Mouse (Mus musculus) adrenal gland, postnatal 36 days (tissue): ENCODE measurements around the gene Mzf1. TPM values are rescaled to one million over a fixed set of nuclear protein-coding genes. Genes with fewer than 3 reads are reported as not detected.

Experiments used
- DNase-seq, 2 experiments: peaks; one replicate each; pipeline ENCODE4 v3.0.0; 2021; ENCODE audit warnings: mixed read lengths in 1 of 2
- total RNA-seq, 2 experiments: library from RNA; stranded (reverse); gene quantifications; 2 replicates each; pipeline ENCODE4 v1.2.3; 2021

The Mzf1 gene
- total RNA-seq, 2 experiments from 2014 or later: 1.8 to 2.9 TPM

GRCm38 (mm10) chr7:13034148-13034977 lies 20.2 kb downstream of the Mzf1 start, which contains the start of gene Chmp2a:
Gene Chmp2a (minus strand): TSS chr7:13034807.
- DNase-seq: peak; percentile 97 to 98

GRCm38 (mm10) chr7:13033451-13034147 lies 21.0 kb downstream of the Mzf1 start:
- DNase-seq: no peak

- no peak for DNase-seq
These were observed 22.0 kb downstream of the Mzf1 start for GRCm38 (mm10) chr7:13032541-13032940.

- no peak for DNase-seq
These were observed 22.6 kb downstream of the Mzf1 start for GRCm38 (mm10) chr7:13031983-13032382.

- DNase-seq: no peak
These were observed 23.5 kb downstream of the Mzf1 start for GRCm38 (mm10) chr7:13031069-13031468.

- no peak for DNase-seq
These were observed 25.6 kb downstream of the Mzf1 start for GRCm38 (mm10) chr7:13028986-13029385.

- DNase-seq: no peak
These were observed 29.0 kb downstream of the Mzf1 start for GRCm38 (mm10) chr7:13025511-13026112.

- peak; percentile 79 to 89 for DNase-seq
These were observed 29.8 kb downstream of the Mzf1 start for GRCm38 (mm10) chr7:13024805-13025204.

- DNase-seq: peak; percentile 92 to 94
These were observed 30.4 kb downstream of the Mzf1 start for GRCm38 (mm10) chr7:13023928-13024731.

- DNase-seq: peak; percentile 81 to 86
These were observed 31.6 kb downstream of the Mzf1 start for GRCm38 (mm10) chr7:13022773-13023535.

- no peak for DNase-seq
These were observed 39.3 kb downstream of the Mzf1 start for GRCm38 (mm10) chr7:13015217-13015616.

GRCm38 (mm10) chr7:13014275-13014839 lies 40.2 kb downstream of the Mzf1 start:
- no peak for DNase-seq

- DNase-seq: no peak
These were observed 40.9 kb downstream of the Mzf1 start for GRCm38 (mm10) chr7:13013671-13014070.

- DNase-seq: no peak
These were observed 44.3 kb downstream of the Mzf1 start, which contains the start of gene Zbtb45 for GRCm38 (mm10) chr7:13010005-13010908. Gene Zbtb45 (minus strand): TSS chr7:13010034.

- DNase-seq: peak; percentile 91 to 92
These were observed 45.2 kb downstream of the Mzf1 start for GRCm38 (mm10) chr7:13009143-13010004.

GRCm38 (mm10) chr7:13007341-13008092 lies 47.0 kb downstream of the Mzf1 start:
- no peak for DNase-seq

GRCm38 (mm10) chr7:13006531-13006930 lies 48.0 kb downstream of the Mzf1 start:
- DNase-seq: no peak

- no peak for DNase-seq
These were observed 48.6 kb downstream of the Mzf1 start for GRCm38 (mm10) chr7:13006011-13006410.
